Mouse (Mus musculus) megakaryocyte-erythroid progenitor cell, adult 5-6 weeks (primary cell): ENCODE data around the gene Serinc5. TPM values are rescaled to one million over a fixed set of nuclear protein-coding genes. Genes with fewer than 3 reads are reported as not detected.
"Not testable (repeated sequence)": the region's sequence is repeated elsewhere in the genome, so short reads cannot be mapped to it uniquely, and the experiment has no call there.

ENCODE experiments used
- ATAC-seq: replicated peaks from 2 replicates; pipeline ENCODE4 v1.8.0; 2016; ENCODE audit warnings: mild to moderate bottlenecking, inconsistent platforms; ENCODE audit not compliant: severe bottlenecking, poor library complexity, low FRiP score, low TSS enrichment
- total RNA-seq, 2 experiments: library from RNA; stranded (forward) in 1 of 2; stranded (reverse) in 1 of 2; fragments of 200-1000, 215-1000 nt in 1 of 2; fragments of >200 nt in 1 of 2; fragmentation: Nextera tagmentation in 1 of 2; gene quantifications; 2 replicates each; pipeline ENCODE4 v1.2.3; 2014 to 2017

Serinc5 gene
- total RNA-seq (2014; fragmentation: Nextera tagmentation): 34.0 and 42.3 TPM in 2 replicates
- 23.5 and 23.7 TPM in 2 replicates for total RNA-seq (2017)

GRCm38 (mm10) chr13:92610311-92611221, at the start of gene Serinc5:
TSS of gene Serinc5 (plus strand) at chr13:92611091.
- ATAC-seq: peak; percentile 91

DNA sequence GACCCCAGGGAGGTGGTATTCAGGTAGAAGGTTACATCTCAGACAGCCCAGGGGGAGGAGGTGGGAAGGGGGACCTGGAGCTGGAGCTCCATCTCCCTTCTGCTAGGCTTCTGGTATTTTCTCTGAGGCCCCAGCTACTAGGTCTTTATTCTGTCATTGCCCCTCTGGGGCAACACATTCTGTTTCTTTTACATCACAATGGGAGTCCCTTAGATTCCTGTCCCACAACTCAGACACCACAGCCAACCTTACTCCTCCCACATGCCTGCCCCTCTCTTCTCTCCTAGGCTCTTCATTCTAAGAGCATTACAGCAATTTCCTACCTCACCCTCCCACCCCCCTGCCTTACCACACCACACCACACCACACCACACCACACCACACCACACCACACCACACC, 34.8 kb upstream of the Serinc5 start, which contains the start of gene Spz1:
Gene Spz1 (minus strand): TSS at position 101 of the 400 bp plus-strand sequence.
- ATAC-seq: no peak

DNA sequence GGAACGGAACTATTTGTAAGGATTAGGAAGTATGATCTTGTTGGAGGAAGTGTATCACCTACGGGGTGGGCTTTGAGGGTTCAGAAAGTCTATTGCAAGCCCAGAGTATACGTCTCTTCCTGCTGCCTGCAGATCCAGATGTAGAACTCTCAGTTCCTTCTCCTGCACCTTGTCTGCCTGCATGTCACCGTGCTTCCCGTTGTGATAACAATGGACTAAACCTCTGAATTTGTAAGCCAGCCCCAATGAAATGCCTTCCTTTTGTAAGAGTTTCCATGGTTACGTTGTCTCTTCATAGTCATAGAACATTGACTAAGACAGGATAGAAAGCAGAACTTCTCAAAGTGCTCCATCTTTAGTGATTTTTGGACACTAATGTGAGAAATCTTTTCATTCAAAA, 34.2 kb upstream of the Serinc5 start:
- ATAC-seq: no peak

- ATAC-seq: no peak
Observed at GRCm38 (mm10) chr13:92578210-92578609, 32.7 kb upstream of the Serinc5 start.

DNA sequence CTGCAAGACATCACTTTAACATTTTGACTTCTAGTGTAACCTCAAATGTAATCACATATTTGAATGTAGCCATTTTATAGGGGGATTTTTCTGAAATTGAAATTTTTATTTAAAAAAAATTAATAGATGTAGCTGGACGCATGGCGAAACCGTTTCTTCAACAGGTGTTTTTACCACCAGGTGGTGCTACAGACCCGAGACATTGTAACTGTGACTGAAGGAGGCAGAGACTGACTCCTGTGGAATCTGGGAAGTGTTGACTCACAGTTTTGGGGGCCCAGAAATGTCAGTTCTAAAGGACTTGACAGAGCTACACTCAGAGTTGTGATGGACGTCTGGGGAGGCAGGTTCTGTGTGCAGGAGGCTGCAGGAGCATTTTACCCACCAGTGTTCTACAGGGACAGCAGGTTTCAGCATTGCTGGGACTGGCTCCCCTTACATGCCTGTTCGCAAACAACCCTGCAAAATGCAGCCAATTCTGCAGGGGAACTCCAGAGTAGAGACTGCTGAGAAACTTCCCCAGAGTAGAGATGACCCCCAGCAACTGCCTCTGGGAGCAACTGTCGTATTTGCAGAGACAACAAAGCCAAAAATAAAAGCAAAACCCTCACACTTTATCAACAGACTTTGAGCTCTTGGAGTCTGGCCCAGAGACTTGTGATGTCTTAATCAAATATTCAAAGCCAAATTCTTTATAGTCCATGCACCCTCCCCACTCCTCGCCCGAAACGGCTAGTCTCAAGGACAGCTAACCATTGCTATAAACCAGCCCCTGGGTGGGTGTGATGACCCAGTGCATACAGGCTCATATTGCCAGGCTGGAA, 30.5 kb upstream of the Serinc5 start:
- peak; percentile 85 for ATAC-seq

DNA sequence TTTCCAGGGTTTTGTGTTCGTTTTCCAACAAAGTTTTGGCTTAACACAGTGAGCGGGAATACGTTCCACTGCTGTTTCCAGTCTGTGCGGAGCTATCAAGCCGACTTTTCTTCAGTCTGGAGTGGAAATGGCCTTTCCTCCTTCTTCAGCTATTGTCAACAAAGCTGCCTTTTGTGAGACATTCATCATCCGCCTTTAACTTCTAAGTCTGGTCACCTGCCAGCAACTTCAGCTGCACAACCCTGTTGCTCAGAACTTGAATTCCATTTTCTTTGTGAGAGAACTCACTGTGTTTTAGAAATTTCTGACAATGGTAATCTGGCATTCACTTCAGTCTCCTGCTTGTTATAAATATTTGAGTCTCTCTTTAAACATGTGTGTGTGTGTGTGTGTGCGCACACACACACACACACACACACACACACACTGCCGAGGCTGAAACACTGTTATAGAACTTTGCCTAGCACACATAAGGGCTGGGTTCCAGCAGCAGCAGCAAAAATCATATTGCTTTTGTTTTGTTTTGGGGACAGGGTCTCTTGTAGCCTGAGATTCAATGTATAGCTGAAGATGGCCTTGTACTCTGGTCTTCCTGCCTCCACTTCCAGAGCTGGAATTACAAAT, 26.7 kb upstream of the Serinc5 start:
- ATAC-seq: no peak

GRCm38 (mm10) chr13:92588704-92589103, 22.2 kb upstream of the Serinc5 start:
- no peak for ATAC-seq

- no peak for ATAC-seq
Observed at GRCm38 (mm10) chr13:92589255-92589654, 21.6 kb upstream of the Serinc5 start.

DNA sequence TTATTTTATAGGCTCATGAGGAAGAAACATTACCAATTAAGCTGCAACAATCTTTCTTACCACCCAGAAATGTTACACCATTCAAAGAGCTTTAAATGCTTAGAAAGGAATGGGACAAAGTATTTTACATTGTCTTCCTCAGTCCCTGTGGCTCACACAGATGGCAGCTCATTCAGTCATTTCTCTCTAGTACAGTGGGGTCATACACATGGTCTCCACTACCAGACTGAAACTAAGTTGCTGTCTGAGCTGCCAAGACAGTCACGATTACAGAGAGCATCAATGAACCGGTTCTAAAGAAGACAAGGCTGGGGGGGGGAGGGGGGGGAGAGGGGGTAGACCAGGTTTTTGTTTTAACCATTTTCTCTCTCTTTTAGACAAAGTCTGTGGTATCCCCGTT, 19.7 kb upstream of the Serinc5 start:
- no peak for ATAC-seq

DNA sequence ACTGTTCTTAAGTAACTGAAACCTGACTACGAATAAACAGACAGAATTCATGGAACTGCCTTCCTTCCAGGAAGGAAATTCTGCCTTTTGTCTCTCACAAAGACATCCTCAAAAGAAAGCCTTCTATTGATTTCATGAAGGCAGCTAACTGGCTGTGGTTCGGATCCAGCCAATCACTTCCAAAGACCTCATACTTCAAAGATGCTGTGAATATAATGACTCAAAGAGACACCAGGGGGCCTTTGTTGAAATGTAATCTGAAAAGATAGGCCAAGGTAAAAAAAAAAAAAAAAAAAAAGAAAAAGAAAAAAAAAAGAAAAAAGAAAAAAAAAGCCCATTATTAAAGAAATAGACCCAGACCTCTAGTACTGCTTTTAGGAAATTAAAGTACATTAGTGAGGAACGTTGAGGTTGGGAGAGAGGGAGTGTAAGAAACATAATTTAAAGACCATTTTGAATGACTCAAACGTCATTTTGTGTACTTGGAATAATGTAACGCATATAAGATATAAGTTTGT, 18.6 kb upstream of the Serinc5 start:
- ATAC-seq: 0 out of 2 replicates have a peak, but pooled peaks have one; percentile 3

DNA sequence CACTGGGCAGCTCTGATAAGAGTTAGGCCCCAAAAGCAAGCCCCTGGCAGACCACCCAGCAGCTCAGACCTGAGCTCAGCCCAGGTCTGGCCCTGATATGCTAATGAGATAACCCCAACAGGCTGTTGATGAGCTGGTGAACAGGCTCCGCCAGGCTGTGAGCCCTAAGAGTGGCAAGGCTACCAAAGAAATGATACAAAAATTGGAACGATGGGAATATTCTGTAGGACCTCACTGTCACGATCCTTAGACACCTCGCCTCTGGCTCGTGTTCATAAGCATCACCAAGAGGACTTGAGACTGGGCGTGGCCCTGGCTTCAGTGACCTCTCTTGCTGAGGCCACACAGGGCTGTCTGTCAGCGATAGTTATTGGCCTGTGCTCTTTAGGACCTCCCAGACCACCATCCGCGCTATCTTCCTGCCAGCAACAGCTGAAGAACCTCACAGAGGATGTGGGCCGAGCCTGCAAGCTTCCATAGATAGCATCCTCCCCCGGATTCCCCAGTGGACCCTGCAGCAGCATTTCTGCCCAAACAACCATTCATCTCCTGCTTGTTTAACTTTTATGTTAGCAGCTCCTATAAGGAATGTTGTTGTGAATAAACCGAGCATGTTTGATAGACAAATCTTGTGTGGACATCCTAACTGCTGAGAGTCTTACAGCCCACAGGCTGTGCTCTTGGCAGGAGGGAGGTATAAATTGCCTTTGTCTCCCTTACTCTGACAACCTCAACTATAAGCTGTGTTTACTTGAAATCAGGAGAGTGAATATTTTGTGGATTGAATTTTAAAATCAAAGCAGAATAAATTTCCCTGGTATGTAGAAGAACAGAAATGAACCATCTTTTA, 17.9 kb upstream of the Serinc5 start:
- peak; percentile 86 for ATAC-seq

DNA sequence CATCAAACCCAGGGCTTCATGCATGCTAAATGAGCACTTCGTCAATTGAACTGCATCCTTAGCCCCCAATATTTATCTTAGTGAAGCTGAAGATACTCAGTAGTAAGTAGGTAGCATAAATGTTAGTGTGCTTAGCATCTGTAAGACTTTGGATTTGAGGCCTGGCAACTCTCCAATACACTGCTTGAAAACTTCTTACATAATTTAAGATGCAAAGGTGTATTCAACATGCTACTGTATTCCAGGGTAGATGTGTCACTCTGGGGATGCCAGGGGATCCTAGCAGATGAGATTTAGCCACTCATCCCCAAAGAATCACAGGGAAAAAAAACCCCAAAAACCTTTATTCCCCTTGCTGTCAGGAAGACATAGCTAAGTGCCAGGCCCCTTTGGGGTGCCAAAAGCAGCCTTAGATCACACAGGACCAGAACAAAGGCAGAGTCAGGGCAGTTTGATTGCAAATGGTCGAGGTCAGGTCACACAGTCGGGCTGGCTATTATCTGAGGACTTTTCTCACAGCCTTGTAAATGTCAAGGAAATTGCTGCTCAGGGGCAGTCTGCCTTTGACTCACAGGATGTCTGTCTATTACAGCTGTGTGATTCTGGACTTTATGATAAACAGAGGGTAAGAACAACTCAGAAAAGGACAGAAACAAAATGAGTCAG, 17.0 kb upstream of the Serinc5 start:
- no peak for ATAC-seq

DNA sequence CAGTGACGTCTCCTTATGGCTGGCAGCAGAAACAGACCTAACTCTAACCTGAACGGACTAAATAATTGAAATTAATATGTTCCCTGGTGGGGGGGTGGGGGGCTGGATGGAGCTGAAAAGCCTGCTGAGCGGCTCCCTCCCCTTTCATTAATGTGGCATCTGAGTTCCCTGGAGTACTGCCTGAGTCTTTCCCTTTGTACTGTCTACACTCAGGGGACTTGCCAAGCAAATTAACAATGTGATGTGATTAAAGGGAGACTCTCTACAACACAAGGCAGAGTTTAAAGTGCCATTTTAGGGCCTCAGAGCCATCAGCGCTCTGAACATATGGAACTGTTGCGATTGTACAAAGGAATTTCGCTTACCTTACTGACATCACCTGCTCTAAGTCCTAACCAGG, 16.4 kb upstream of the Serinc5 start:
- ATAC-seq: no peak

DNA sequence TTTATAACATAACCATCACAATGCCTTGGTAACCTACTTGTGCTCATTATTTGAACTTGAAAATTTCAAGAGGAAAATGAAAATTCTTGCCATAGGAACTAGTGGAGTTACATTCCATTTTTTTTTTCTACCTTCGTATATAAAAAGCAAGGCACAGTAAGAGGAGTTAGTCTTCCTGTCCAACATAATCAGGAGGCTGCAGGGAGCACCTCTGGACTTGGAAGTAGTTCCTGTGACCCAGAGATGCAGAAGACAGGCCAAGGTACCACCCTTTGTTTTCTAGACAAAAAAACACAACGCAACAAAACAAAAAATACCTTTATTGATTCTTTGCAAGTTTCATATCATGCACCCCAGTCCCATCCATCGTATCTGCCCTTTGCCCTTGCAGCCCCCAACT, 16.0 kb upstream of the Serinc5 start:
- ATAC-seq: no peak

- ATAC-seq: peak; percentile 59
Observed at GRCm38 (mm10) chr13:92595424-92595823, 15.5 kb upstream of the Serinc5 start.

DNA sequence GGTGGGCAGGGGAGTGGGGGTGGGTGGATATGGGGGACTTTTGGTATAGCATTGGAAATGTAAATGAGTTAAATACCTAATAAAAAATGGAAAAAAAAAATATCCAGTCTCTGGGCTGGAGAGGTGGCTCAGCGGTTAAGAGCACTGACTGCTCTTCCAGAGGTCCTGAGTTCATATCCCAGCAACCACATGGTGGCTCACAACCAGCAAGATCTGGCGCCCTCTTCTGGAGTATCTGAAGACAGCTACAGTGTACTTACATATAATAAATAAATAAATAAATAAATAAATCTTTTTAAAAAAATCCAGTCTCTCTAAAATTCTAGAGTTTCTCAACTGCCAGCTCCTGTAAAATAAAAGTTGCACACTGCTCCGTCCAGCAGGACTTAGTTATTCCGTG, 5.6 kb upstream of the Serinc5 start:
- not testable (repeated sequence) for ATAC-seq

- ATAC-seq: peak; percentile 64
Observed at GRCm38 (mm10) chr13:92609486-92610310, 1.2 kb upstream of the Serinc5 start.
